Mouse (Mus musculus) CH12.LX (cell line): Measurements from ENCODE around the gene Ilf2.

ENCODE experiments used
- CTCF ChIP-seq, 2 experiments: IDR thresholded peaks in 1 of 2; conservative IDR thresholded peaks in 1 of 2; 2 replicates each; pipeline ENCODE4 v1.5.1; 2011 to 2012; ENCODE audit warnings: low read depth in 2 of 2, low read length in 2 of 2, improper control_type of control experiment in 1 of 2, inconsistent platforms in 1 of 2, mild to moderate bottlenecking in 1 of 2, moderate library complexity in 1 of 2
- MAX ChIP-seq: IDR thresholded peaks from 2 replicates; pipeline ENCODE4 v1.6.1; 2011; ENCODE audit warnings: low read length, improper control_type of control experiment
- MYC ChIP-seq: IDR thresholded peaks from 2 replicates; pipeline ENCODE4 v1.6.1; 2011; ENCODE audit warnings: low read depth, mild to moderate bottlenecking, improper control_type of control experiment, low read length
- NELFE ChIP-seq: IDR thresholded peaks from 2 replicates; pipeline ENCODE4 v1.6.1; 2011; ENCODE audit warnings: low read depth, low read length, improper control_type of control experiment
- POLR2A ChIP-seq: IDR thresholded peaks from 2 replicates; pipeline ENCODE4 v1.6.1; 2011; ENCODE audit warnings: low read depth, mild to moderate bottlenecking, improper control_type of control experiment, low read length
- POLR2AphosphoS2 ChIP-seq: IDR thresholded peaks from 2 replicates; pipeline ENCODE4 v1.6.1; 2011; ENCODE audit warnings: low read depth, low read length, improper control_type of control experiment
- TCF12 ChIP-seq: IDR thresholded peaks from 2 replicates; pipeline ENCODE4 v1.6.1; 2014; ENCODE audit warnings: low read depth, mild to moderate bottlenecking, inconsistent platforms, low read length, improper control_type of control experiment
- USF1 ChIP-seq: IDR thresholded peaks from 2 replicates; pipeline ENCODE4 v1.6.1; 2014; ENCODE audit warnings: low read depth, mild to moderate bottlenecking, inconsistent platforms, low read length, improper control_type of control experiment
- ZC3H11A ChIP-seq: IDR thresholded peaks from 2 replicates; pipeline ENCODE4 v1.6.1; 2012; ENCODE audit warnings: low read depth, mild to moderate bottlenecking, inconsistent platforms, low read length, improper control_type of control experiment

DNA sequence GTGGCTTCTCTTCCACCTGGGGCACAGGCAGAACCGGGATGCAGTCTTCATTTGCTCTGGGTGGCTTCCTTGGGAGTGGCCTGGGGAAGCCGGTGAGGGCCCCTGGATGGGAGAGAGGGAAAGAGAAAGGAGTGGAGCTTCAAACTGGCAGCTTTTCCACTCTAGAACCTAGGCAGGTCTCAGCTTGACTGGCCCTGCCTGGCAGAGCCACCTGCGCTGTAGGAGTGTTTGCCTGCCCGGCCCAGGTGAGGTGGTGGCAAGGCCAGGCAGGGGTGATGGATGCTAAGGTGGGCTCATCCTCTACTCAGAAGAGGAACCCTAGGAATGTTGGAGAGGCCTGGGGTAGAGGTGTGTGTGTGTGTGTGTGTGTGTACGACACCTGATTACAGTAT is 62.0 kb downstream of the Ilf2 start:
- TF ChIP-seq TCF12: no peak
- no peak for TF ChIP-seq POLR2A
- no peak for TF ChIP-seq MAX
- TF ChIP-seq NELFE: no peak
- no peak for TF ChIP-seq USF1
- no peak for TF ChIP-seq CTCF (conservative IDR thresholded peaks at IDR 0.05 in 1 of 2, IDR thresholded peaks at IDR 0.05 in 1 of 2; ENCODE audit: low read depth in 2 of 2, low read length in 2 of 2)
- TF ChIP-seq ZC3H11A: no peak
- TF ChIP-seq POLR2AphosphoS2: no peak
- no peak for TF ChIP-seq MYC
